Mouse (Mus musculus) small intestine, adult 2 months (tissue): ENCODE measurements around the gene Cldn20. TPM values are rescaled to one million over a fixed set of nuclear protein-coding genes. Genes with fewer than 3 reads are reported as not detected.

Source experiments
- H3K27ac ChIP-seq: fragments of 200-500 bp; 2 replicates; pipeline ENCODE4 v1.5.1; 2012; ENCODE audit warnings: low read depth, low read length, control low read depth, inconsistent platforms; ENCODE audit not compliant: insufficient read depth
- H3K27me3 ChIP-seq: fragments of 200-500 bp; 2 replicates; pipeline ENCODE4 v1.6.1; 2012; ENCODE audit warnings: mild to moderate bottlenecking, moderate library complexity, low read length, inconsistent platforms; ENCODE audit not compliant: control insufficient read depth, insufficient read depth
- H3K36me3 ChIP-seq: fragments of 200-500 bp; 2 replicates; pipeline ENCODE4 v1.6.1; 2012; ENCODE audit warnings: mild to moderate bottlenecking, low read length, control low read depth, inconsistent platforms; ENCODE audit not compliant: control insufficient read depth, insufficient read depth
- H3K4me1 ChIP-seq: fragments of 200-500 bp; 2 replicates; pipeline ENCODE4 v1.6.1; 2012; ENCODE audit warnings: low read length, inconsistent platforms, mixed read lengths; ENCODE audit not compliant: control insufficient read depth, insufficient read depth, insufficient read length
- H3K4me3 ChIP-seq: fragments of 200-500 bp; 2 replicates; pipeline ENCODE4 v1.5.1; 2012; ENCODE audit warnings: low read depth, mild to moderate bottlenecking, control low read depth, inconsistent platforms, low read length, moderate library complexity
- CTCF ChIP-seq: fragments of 200-500 bp; IDR thresholded peaks from 2 replicates; pipeline ENCODE4 v1.5.1; 2012; ENCODE audit warnings: low read depth, mild to moderate bottlenecking, control low read depth, inconsistent platforms, low read length, moderate library complexity, mixed read lengths; ENCODE audit not compliant: insufficient replicate concordance, insufficient read length; ENCODE audit errors: extremely low read depth
- POLR2A ChIP-seq: fragments of 200-500 bp; IDR thresholded peaks from 2 replicates; pipeline ENCODE4 v1.6.1; 2012; ENCODE audit warnings: low read depth, mild to moderate bottlenecking, control low read depth, inconsistent platforms, low read length, moderate library complexity
- WGBS: fragments of 180-500 bp; shearing (Covaris S2); methylation state at CpG from one replicate; pipeline ENCODE4 v1.1.7; 2018; 5-methylcytosine and 5-hydroxymethylcytosine counted together
- polyA plus RNA-seq: library from polyadenylated mRNA; depleted of rRNA; stranded (reverse); fragments of >200 nt; gene quantifications from 2 replicates; pipeline ENCODE4 v1.2.3, GENCODE M21; 2012

Cldn20 gene
- polyA plus RNA-seq, 1 experiment: 0.57 TPM

DNA sequence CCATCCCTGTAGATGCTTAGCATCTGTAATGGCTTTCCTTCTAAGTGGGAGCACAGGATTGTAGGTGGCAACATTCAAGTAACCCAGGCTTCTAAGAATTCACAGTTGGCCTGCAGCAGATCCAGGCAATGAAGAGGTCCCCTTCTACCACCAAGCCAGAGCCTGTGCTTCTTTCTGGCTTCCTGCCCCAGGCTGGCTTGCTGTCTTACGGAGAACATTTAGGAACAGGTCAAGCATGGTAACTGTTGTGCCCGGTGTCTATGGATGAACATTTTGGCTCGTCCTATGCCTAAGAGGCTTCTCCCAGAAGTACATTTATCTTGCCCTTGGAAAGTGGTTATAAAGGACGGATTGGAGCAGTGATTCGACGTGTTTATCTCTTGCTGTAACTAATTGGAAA, 40.7 kb upstream of the Cldn20 start:
- H3K4me1 ChIP-seq: peaks cover 18% of the 10 kb centered on the region; the same call in 1 of the 2 replicates
- no peak overlapping the region for H3K27ac ChIP-seq
- 89% methylated on average over 6 of the region's 6 CpGs for WGBS
- no peak overlapping the region for H3K4me3 ChIP-seq
- H3K27me3 ChIP-seq: no peaks in the 10 kb centered on the region
- H3K36me3 ChIP-seq: no peaks in the 10 kb centered on the region
- TF ChIP-seq POLR2A (no peak), CTCF (no peak)

DNA sequence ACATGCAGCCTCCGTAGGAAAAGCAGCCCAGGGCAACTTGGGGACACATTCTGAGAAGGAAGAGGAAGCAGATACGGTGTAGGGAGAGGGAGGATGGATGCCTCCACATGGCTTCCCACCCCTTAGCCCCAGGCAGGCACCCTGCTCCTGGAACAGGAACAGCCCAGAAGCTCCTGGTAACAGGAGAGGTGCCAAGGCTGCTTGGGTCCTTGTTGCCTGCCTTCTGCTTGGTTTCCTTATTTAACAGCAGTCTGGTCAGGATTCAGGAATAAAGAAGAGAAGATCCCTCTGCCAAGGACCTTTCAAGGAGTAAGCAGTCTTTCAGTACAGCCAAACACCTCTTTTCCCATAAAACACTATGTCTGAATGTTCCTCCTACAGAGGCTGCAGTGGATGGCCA, 36.8 kb upstream of the Cldn20 start:
- Histone ChIP-seq H3K36me3 (no peaks in the 10 kb centered on the region), H3K27ac (no peak overlapping the region), H3K4me3 (no peak overlapping the region), H3K27me3 (no peaks in the 10 kb centered on the region), H3K4me1 (peaks cover 10% of the 10 kb centered on the region; the same call in 1 of the 2 replicates)
- WGBS: 22% methylated on average over 2 of the region's 2 CpGs
- no peak for TF ChIP-seq POLR2A
- no peak for TF ChIP-seq CTCF

DNA sequence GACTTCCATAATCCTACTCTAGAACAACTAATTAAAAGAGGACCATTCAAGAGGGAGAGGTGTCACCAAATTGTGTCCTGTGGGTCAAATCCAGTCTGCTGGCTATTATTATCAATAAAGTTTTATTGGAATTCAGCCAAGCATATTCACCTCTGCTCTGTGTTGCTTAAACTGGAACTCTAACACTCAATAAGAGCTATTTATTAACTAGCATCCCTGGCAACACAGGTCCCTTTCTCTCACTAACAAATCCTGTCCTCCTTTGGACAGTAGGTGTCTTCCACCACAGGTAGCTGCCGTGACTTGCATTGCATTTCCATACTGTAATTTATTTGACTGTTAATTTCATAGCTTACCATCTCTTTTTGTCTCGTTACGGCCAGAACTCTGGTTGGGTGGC, 36.3 kb upstream of the Cldn20 start:
- WGBS: 43% methylated on average over 3 of the region's 3 CpGs
- Histone ChIP-seq H3K4me1 (peaks cover 10% of the 10 kb centered on the region; the same call in 1 of the 2 replicates), H3K27ac (no peak overlapping the region), H3K27me3 (no peaks in the 10 kb centered on the region), H3K36me3 (no peaks in the 10 kb centered on the region), H3K4me3 (no peak overlapping the region)
- no peak for TF ChIP-seq POLR2A
- no peak for TF ChIP-seq CTCF

DNA sequence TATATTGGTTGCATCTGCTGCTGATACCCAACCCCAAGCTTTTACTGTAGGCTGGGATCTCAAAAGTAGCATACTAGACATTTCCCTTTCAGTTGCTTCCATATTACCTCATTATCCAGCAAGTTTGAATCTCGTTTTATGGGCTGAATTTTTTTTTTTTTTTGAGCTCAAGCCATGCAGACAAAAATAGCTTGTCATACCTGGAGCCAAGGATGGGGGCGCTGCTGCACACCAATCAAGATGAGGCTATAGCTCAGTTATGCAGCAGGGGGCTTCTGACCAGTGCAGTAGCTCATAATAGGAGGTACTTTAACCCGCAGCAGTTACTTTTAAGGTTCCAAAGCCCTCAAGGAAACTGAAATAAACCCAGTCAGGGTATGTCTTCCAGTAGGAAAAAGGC, 34.3 kb upstream of the Cldn20 start:
- no peak overlapping the region for H3K27ac ChIP-seq
- H3K4me3 ChIP-seq: no peak overlapping the region
- WGBS: 42% methylated on average over 3 of the region's 3 CpGs
- TF ChIP-seq POLR2A (no peak), CTCF (peak; percentile 42; the same call in 1 of the 2 replicates)
- no peaks in the 10 kb centered on the region; the same call in 1 of the 2 replicates for H3K36me3 ChIP-seq
- H3K4me1 ChIP-seq: peaks cover 10% of the 10 kb centered on the region; the same call in 1 of the 2 replicates
- H3K27me3 ChIP-seq: no peaks in the 10 kb centered on the region

DNA sequence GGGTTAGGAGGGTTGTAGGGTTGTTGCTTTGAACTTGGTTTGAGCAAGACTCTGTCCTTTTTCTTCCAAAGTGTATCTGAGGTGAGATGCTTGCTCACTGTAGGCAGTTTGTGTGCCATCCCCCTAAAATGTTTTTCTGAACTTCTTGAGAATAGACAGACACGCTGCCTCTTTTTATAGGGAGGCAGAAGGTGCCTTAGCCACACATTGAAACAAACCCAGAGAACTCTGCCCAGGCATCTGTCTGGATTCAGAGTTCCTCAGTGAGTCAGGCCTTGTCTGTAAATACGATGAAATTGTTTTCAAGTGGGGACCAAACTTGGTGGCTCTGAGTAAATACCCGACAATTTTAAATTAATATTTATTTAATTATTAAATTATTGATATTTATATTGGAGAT, 33.8 kb upstream of the Cldn20 start:
- 81% methylated on average over 3 of the region's 3 CpGs for WGBS

DNA sequence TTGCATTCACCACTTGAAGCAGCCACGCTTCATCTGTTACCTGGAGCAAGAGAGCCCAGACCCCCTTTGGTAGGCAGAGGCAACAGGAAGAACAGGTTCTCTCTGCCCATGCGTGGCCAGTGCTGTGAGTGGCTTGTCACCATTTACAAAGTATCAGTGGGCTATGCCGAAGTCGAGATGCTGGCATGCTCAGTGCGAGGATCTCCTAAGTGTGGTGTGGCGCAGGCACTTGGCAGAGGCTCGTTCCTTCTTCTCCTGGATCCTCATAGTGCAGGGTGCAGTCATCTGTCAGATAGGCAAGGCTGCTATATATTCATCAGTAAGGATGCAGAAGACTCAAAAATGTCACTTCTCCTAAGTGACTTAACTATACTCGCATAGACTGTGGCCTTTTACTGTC, 32.9 kb upstream of the Cldn20 start:
- H3K27me3 ChIP-seq: no peaks in the 10 kb centered on the region
- no peak for TF ChIP-seq CTCF
- TF ChIP-seq POLR2A: no peak

More for the DNA sequence above, 33.8 kb upstream of the Cldn20 start:
- Histone ChIP-seq H3K27me3 (no peaks in the 10 kb centered on the region), H3K4me3 (no peak overlapping the region), H3K36me3 (no peaks in the 10 kb centered on the region; the same call in 1 of the 2 replicates), H3K4me1 (peaks cover 10% of the 10 kb centered on the region; the same call in 1 of the 2 replicates), H3K27ac (no peak overlapping the region)
- TF ChIP-seq POLR2A: no peak
- TF ChIP-seq CTCF: no peak

DNA sequence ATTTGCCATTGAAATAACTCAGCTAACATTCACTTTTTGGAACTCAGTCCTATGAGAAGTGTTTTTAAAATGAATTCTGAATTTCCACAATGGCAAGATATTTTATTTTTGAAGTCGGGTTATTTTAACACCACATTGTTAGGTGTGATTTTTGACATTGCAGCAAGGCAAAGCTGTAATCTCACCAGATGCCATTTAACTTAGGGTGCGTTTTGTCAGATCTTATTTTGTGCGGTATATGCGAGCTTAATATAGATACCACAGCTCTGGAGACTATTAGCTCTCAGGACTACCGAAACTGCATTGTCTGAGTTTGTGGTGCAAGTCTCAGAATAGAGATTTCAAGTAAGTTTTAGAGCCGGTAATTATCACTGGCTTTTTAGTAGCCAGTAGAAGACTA, 32.3 kb upstream of the Cldn20 start:
- H3K27ac ChIP-seq: no peak overlapping the region
- 94% methylated on average over 6 of the region's 6 CpGs for WGBS
- peaks cover 10% of the 10 kb centered on the region; the same call in 1 of the 2 replicates for H3K4me1 ChIP-seq
- H3K4me3 ChIP-seq: no peak overlapping the region
- no peak for TF ChIP-seq CTCF
- no peak for TF ChIP-seq POLR2A
- H3K27me3 ChIP-seq: no peaks in the 10 kb centered on the region
- H3K36me3 ChIP-seq: peaks cover 4% of the 10 kb centered on the region

More for the DNA sequence above, 32.9 kb upstream of the Cldn20 start:
- Histone ChIP-seq H3K36me3 (peaks cover 4% of the 10 kb centered on the region), H3K4me3 (no peak overlapping the region), H3K27ac (no peak overlapping the region), H3K4me1 (peaks cover 10% of the 10 kb centered on the region; the same call in 1 of the 2 replicates)
- 92% methylated on average over 8 of the region's 8 CpGs for WGBS
